Mouse (Mus musculus) lung, postnatal 0 days (tissue): ENCODE data around the gene Nup133. TPM values are rescaled to one million over a fixed set of nuclear protein-coding genes. Genes with fewer than 3 reads are reported as not detected.

Experiments
- ATAC-seq: fragments of 200-750 bp; cut with Nextera tagmentation; 2 replicates; pipeline ENCODE4 v1.8.0; 2017; ENCODE audit warnings: moderate library complexity
- DNase-seq: peaks from one replicate; pipeline ENCODE4 v3.0.0-alpha.2; 2016; ENCODE audit warnings: low spot score
- H3K27ac ChIP-seq: fragments of 300-500 bp; sonication (generic); 2 replicates; pipeline ENCODE4 v1.5.1; 2014; ENCODE audit warnings: antibody characterized with exemption, mild to moderate bottlenecking, low read length, mixed read lengths
- H3K27me3 ChIP-seq: fragments of 300-500 bp; sonication (generic); replicated peaks from 2 replicates; pipeline ENCODE4 v1.6.1; 2014; ENCODE audit warnings: low read length, mixed read lengths; ENCODE audit not compliant: insufficient read depth
- H3K36me3 ChIP-seq: fragments of 300-500 bp; sonication (generic); 2 replicates; pipeline ENCODE4 v1.6.1; 2014; ENCODE audit warnings: low read length, mixed read lengths; ENCODE audit not compliant: insufficient read depth
- H3K4me1 ChIP-seq: fragments of 300-500 bp; sonication (generic); 2 replicates; pipeline ENCODE4 v1.6.1; 2014; ENCODE audit warnings: antibody characterized with exemption, low read depth, low read length, mixed read lengths; ENCODE audit not compliant: insufficient read depth
- H3K4me2 ChIP-seq: fragments of 300-500 bp; sonication (generic); replicated peaks from 2 replicates; pipeline ENCODE4 v1.6.1; 2014; ENCODE audit warnings: low read depth, mild to moderate bottlenecking, low read length, moderate library complexity, mixed read lengths
- H3K4me3 ChIP-seq: fragments of 300-500 bp; sonication (generic); 2 replicates; pipeline ENCODE4 v1.5.1; 2014; ENCODE audit warnings: low read depth, low read length
- H3K9ac ChIP-seq: fragments of 300-500 bp; sonication (generic); replicated peaks from 2 replicates; pipeline ENCODE4 v1.6.1; 2014; ENCODE audit warnings: low read depth, mild to moderate bottlenecking
- H3K9me3 ChIP-seq: fragments of 300-500 bp; sonication (generic); 2 replicates; pipeline ENCODE4 v1.6.1; 2016; ENCODE audit warnings: low read length, mixed read lengths
- CTCF ChIP-seq: IDR thresholded peaks from 2 replicates; pipeline ENCODE4 v1.5.1; 2016; ENCODE audit warnings: antibody characterized with exemption, mild to moderate bottlenecking
- EP300 ChIP-seq: IDR thresholded peaks from 2 replicates; pipeline ENCODE4 v1.6.1; 2016; ENCODE audit warnings: antibody characterized with exemption, mild to moderate bottlenecking, control low read depth
- WGBS: fragments of 180-500 bp; shearing (Covaris S2); extraction: QIAGEN DNeasy Blood & Tissue Kit; methylation state at CpG from one replicate; pipeline ENCODE4 v1.1.7; 2014; 5-methylcytosine and 5-hydroxymethylcytosine counted together
- polyA plus RNA-seq: library from polyadenylated mRNA; unstranded; fragments of >200 nt; fragmentation: Nextera tagmentation; extraction: Ambion mirVana; gene quantifications from 2 replicates; pipeline ENCODE4 v1.2.1, GENCODE M21; 2015

Gene Nup133
- polyA plus RNA-seq, 1 experiment from 2014 or later, result 10.8 TPM

DNA sequence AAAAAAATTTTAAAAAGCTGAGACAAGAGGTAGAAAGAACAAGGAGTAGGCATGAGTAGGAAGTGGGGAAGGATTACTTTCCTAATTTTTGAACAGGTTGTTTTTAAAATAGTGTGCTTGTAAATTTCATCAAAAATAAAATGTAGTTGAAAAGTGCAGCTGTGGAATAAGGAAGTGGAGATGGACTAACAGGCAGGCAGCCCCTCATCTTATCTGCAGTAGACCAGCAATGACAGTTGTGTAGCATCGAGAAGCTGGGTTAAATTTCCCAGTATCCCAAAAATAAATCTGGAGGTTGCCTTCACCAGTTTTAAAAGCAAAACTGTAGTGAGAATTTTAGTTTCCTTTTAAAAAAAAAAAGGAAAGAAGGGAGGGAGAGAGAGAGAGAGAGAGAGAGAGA, 94.8 kb downstream of the Nup133 start:
- H3K27me3 ChIP-seq, result no peaks in the 10 kb centered on the region
- H3K27ac ChIP-seq, result no peak overlapping the region
- no peak overlapping the region for H3K4me2 ChIP-seq
- TF ChIP-seq CTCF (no peak), EP300 (no peak)
- no peak for DNase-seq
- H3K36me3 ChIP-seq, result no peaks in the 10 kb centered on the region
- WGBS, result 73% methylated on average over 1 of the region's 1 CpGs
- H3K9me3 ChIP-seq, result no peaks in the 10 kb centered on the region
- H3K4me1 ChIP-seq, result no peaks in the 10 kb centered on the region
- H3K4me3 ChIP-seq, result no peak overlapping the region
- no peak overlapping the region for H3K9ac ChIP-seq
- ATAC-seq, result no peak

DNA sequence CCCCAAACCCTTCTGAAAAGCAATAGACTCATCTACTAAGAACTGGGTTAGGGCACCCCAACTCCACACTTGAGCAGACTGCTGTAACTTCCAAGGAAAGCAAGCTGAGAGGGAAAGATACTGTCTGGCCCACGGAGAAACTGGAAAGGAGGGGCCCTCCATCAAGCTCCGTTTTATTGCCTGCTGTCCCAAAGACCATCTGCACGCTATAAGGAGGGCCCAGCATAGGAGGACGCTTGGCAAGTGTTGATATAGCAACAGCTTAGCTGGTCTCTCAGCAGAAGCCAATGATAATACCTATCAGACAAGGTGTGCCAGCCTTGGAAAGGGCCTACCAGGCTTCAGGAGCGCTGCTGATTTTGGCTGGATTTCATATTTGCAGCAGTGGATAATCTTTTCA, 97.5 kb downstream of the Nup133 start:
- Histone ChIP-seq H3K9ac (no peak overlapping the region), H3K9me3 (no peaks in the 10 kb centered on the region), H3K4me3 (no peak overlapping the region), H3K4me1 (no peaks in the 10 kb centered on the region), H3K4me2 (no peak overlapping the region), H3K27me3 (no peaks in the 10 kb centered on the region), H3K27ac (no peak overlapping the region), H3K36me3 (no peaks in the 10 kb centered on the region)
- TF ChIP-seq CTCF, result no peak
- TF ChIP-seq EP300, result no peak
- ATAC-seq, result no peak
- WGBS, result 69% methylated on average over 5 of the region's 5 CpGs
- no peak for DNase-seq

DNA sequence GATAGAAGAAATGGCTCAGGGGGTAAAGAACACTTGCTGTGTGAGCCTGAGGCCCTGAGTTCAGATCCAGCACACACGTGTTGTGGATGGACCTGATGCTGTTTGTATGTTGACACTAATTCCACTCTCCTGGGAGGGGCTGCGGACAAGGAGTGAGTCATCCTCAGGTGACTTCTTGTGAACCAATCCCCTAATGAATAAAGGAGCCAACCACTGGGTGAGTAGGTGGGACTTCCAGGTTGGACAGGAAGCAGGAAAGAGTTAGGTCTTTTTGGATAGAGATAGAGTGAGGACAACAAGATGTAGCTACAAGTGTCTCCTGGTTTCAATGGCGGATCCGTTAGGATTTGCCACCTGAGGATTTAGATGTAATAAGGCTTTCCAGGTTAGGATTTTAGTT, 99.7 kb downstream of the Nup133 start:
- 83% methylated on average over 4 of the region's 4 CpGs for WGBS
- no peak for DNase-seq
- H3K27me3 ChIP-seq, result no peaks in the 10 kb centered on the region
- H3K9me3 ChIP-seq, result no peaks in the 10 kb centered on the region
- H3K4me2 ChIP-seq, result no peak overlapping the region
- H3K4me3 ChIP-seq, result no peak overlapping the region
- no peaks in the 10 kb centered on the region for H3K36me3 ChIP-seq
- no peak for ATAC-seq
- no peaks in the 10 kb centered on the region for H3K4me1 ChIP-seq
- no peak overlapping the region for H3K27ac ChIP-seq
- TF ChIP-seq EP300 (no peak), CTCF (no peak)
- no peak overlapping the region for H3K9ac ChIP-seq

DNA sequence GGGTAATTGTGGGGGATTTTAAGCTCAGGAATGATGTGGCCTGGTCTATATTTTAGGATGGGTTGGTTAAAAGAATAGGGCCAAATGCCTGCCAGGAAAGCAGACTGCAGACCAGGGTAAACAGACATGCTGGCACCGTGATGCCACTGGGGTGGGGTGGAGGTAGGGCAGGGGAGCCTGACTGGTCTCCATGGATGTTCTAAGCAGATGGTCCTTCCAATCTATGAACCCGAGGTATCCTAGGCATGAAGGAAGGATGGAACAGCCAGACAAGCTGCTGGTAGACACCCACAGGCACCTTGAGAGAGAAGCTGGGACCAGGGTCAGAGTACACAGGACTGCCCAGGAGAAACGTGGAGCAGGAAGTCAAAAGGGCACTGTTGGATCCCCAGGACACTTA, 101.5 kb downstream of the Nup133 start:
- DNase-seq (no peak), ATAC-seq (no peak)
- 53% methylated on average over 3 of the region's 3 CpGs for WGBS
- H3K4me2 ChIP-seq, result no peak overlapping the region
- no peak overlapping the region for H3K27ac ChIP-seq
- H3K9ac ChIP-seq, result no peak overlapping the region
- H3K4me1 ChIP-seq, result no peaks in the 10 kb centered on the region
- no peak overlapping the region for H3K4me3 ChIP-seq
- H3K36me3 ChIP-seq, result no peaks in the 10 kb centered on the region
- TF ChIP-seq EP300 (no peak), CTCF (no peak)
- H3K9me3 ChIP-seq, result no peaks in the 10 kb centered on the region
- H3K27me3 ChIP-seq, result no peaks in the 10 kb centered on the region

Other genes with a start within 250 kb of the Nup133 start
- 27.9 and 32.1 TPM in 2 replicates for gene Rab4a, start 143.3 kb downstream of the Nup133 start, polyA plus RNA-seq
- gene Ccsap, start 89.1 kb downstream of the Nup133 start, polyA plus RNA-seq, result 1.2 and 1.3 TPM in 2 replicates
- gene Acta1, start 54.5 kb downstream of the Nup133 start, polyA plus RNA-seq, result 12.6 and 18.0 TPM in 2 replicates
- 10.4 and 11.0 TPM in 2 replicates for gene Abcb10, start 33.9 kb upstream of the Nup133 start, polyA plus RNA-seq
- 17.8 and 18.6 TPM in 2 replicates for gene Taf5l, start 72.1 kb upstream of the Nup133 start, polyA plus RNA-seq
- 0.88 and 1.1 TPM in 2 replicates for gene Urb2, start 72.2 kb upstream of the Nup133 start, polyA plus RNA-seq